Mouse (Mus musculus): ENCODE measurements at regions not wholly inside any gene's neighbourhood (a gene's known extent, or its start where the extent isn't known, plus 50 kb on each side); places are given as distances from the start of the nearest gene placed in this dataset.

GRCm38 (mm10) chr10:18943296-18944075, 72.0 kb downstream of the Tnfaip3 start:
- WGBS: 48% methylated on average over 6 of the region's 6 CpGs
- Histone ChIP-seq H3K4me3 (replicated peaks; ENCODE audit: extremely low read depth, low read depth, low read length) (no peak overlapping the region), H3K4me1 (ENCODE audit: control insufficient read depth, insufficient read depth, low read length) (no peaks in the 10 kb centered on the region)
- TF ChIP-seq POLR2A (IDR thresholded peaks at IDR 0.05; ENCODE audit: borderline replicate concordance, extremely low read depth, low read depth, low read length): no peak
- no peak for TF ChIP-seq CTCF (IDR thresholded peaks at IDR 0.05; ENCODE audit: insufficient read depth, low read length)
- no peak for DNase-seq

DNA sequence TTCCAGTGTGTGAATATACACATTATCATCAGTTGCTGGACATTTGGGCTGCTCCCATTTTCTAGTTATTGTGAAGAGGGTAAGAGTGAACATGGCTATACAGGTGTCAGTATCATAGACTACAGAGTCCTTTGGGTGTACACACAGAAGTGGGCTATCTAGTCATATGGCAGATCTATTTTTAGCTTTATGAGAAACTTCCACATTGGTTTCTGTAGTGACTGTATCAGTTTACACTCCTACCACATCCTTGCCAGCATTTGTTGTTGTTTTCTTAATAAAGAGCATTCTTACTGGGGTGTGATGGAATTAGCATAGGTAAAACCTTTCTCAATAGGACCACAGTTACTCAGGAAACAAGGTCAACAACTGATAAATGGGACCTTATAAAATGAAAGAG, 68.7 kb downstream of the Tnfaip3 start:
- DNase-seq: no peak
- Histone ChIP-seq H3K4me1 (ENCODE audit: control insufficient read depth, insufficient read depth, low read length) (no peaks in the 10 kb centered on the region), H3K4me3 (replicated peaks; ENCODE audit: extremely low read depth, low read depth, low read length) (no peak overlapping the region)
- TF ChIP-seq CTCF (IDR thresholded peaks at IDR 0.05; ENCODE audit: insufficient read depth, low read length) (no peak), POLR2A (IDR thresholded peaks at IDR 0.05; ENCODE audit: borderline replicate concordance, extremely low read depth, low read depth, low read length) (no peak)

Data from lung, adult 2 months (tissue).